ENCODE assay signal across 8 mouse cellular contexts in genomic region chr1:43933488-43934415, GRCm38 (mm10). TPM values are rescaled to one million over a fixed set of nuclear protein-coding genes. Genes with fewer than 3 reads are reported as not detected.
DNase-seq lines count a peak whose midpoint lies in the region; ATAC-seq and TF ChIP-seq lines count a peak whose summit lies in the region.

Gene Tpp2 (plus strand): TSS chr1:43933647.

- peak within 1 kb of the TSS; percentile 100 for H3K4me3 ChIP-seq in E14TG2a.4 (replicated peaks; ENCODE audit: low read length)
- peak within 1 kb of the TSS; percentile 95 for H3K4me3 ChIP-seq in forebrain, embryonic 12.5 days (replicated peaks)
- peak within 1 kb of the TSS; percentile 100 for H3K4me3 ChIP-seq in heart, postnatal 0 days (ENCODE audit: low read depth, low read length)
- peak within 1 kb of the TSS; percentile 98 for H3K4me3 ChIP-seq in liver, embryonic 16.5 days (ENCODE audit: low read depth, low read length)
- peak within 1 kb of the TSS; percentile 85 for H3K4me3 ChIP-seq in neural tube, embryonic 13.5 days
- peak within 1 kb of the TSS; percentile 99 for H3K4me3 ChIP-seq in testis, adult 2 months (ENCODE audit: control insufficient read depth, low read depth, low read length)

- no peak for TF ChIP-seq EP300 in heart, postnatal 0 days (IDR thresholded peaks at IDR 0.05; ENCODE audit: low read depth)

- no peak for TF ChIP-seq CTCF in E14TG2a.4 (conservative IDR thresholded peaks at IDR 0.05; ENCODE audit: low read length)
- no peak for TF ChIP-seq CTCF in heart, postnatal 0 days (IDR thresholded peaks at IDR 0.05; ENCODE audit: low read depth)
- peak; percentile 8; the same call in 1 of the 2 replicates for TF ChIP-seq CTCF in testis, adult 2 months (IDR thresholded peaks at IDR 0.05; ENCODE audit: control insufficient read depth, insufficient read depth, insufficient replicate concordance, low read depth, low read length)

- TF ChIP-seq POLR2A in testis, adult 2 months (IDR thresholded peaks at IDR 0.05; ENCODE audit: control insufficient read depth, low read depth, low read length), result peak; percentile 97

- under 1% methylated on average over 81 of the region's 81 CpGs for WGBS in forebrain, embryonic 12.5 days
- under 1% methylated on average over 81 of the region's 81 CpGs for WGBS in heart, postnatal 0 days
- WGBS in liver, embryonic 16.5 days (ENCODE audit: insufficient replicate concordance), result under 1% methylated on average over 81 of the region's 81 CpGs
- WGBS in neural tube, embryonic 13.5 days, result under 1% methylated on average over 79 of the region's 81 CpGs

- H3K36me3 ChIP-seq in E14TG2a.4 (ENCODE audit: insufficient read depth, low read length), result peaks cover 3% of the 10 kb centered on the region; the same call in 1 of the 2 replicates
- no peaks in the 10 kb centered on the region for H3K36me3 ChIP-seq in forebrain, embryonic 12.5 days (replicated peaks)
- H3K36me3 ChIP-seq in heart, postnatal 0 days (replicated peaks; ENCODE audit: control insufficient read depth, insufficient read depth, low read length), result no peaks in the 10 kb centered on the region
- H3K36me3 ChIP-seq in liver, embryonic 16.5 days (ENCODE audit: control insufficient read depth, insufficient read depth), result no peaks in the 10 kb centered on the region
- H3K36me3 ChIP-seq in neural tube, embryonic 13.5 days, result no peaks in the 10 kb centered on the region
- no peaks in the 10 kb centered on the region for H3K36me3 ChIP-seq in testis, adult 2 months (ENCODE audit: control insufficient read depth, insufficient read depth, low read length)

- DNase-seq in c-Kit-positive CD71-positive TER-119-positive erythroid progenitor cells, embryonic 14.5 days (ENCODE audit: low spot score), result peak; percentile 95
- DNase-seq in heart, postnatal 0 days (ENCODE audit: low spot score), result peak; percentile 100
- DNase-seq in kidney, postnatal 4 days, result peak; percentile 96 to 98

- peak within 1 kb of the TSS; percentile 93 for H3K27ac ChIP-seq in forebrain, embryonic 12.5 days
- H3K27ac ChIP-seq in heart, postnatal 0 days (ENCODE audit: low read depth), result peak within 1 kb of the TSS; percentile 100
- H3K27ac ChIP-seq in liver, embryonic 16.5 days (ENCODE audit: low read length), result peak within 1 kb of the TSS; percentile 99
- H3K27ac ChIP-seq in neural tube, embryonic 13.5 days (replicated peaks), result peak within 1 kb of the TSS; percentile 93
- peak within 1 kb of the TSS; percentile 99 for H3K27ac ChIP-seq in testis, adult 2 months (ENCODE audit: control insufficient read depth, insufficient read depth, low read depth, low read length)

- no peaks in the 10 kb centered on the region for H3K9me3 ChIP-seq in E14TG2a.4 (ENCODE audit: low read length)
- no peaks in the 10 kb centered on the region for H3K9me3 ChIP-seq in forebrain, embryonic 12.5 days
- no peaks in the 10 kb centered on the region for H3K9me3 ChIP-seq in heart, postnatal 0 days (replicated peaks; ENCODE audit: control insufficient read depth, low read length)
- H3K9me3 ChIP-seq in liver, embryonic 16.5 days (replicated peaks; ENCODE audit: control insufficient read depth, low read length), result no peaks in the 10 kb centered on the region
- H3K9me3 ChIP-seq in neural tube, embryonic 13.5 days, result no peaks in the 10 kb centered on the region

- peak within 1 kb of the TSS; percentile 58 for H3K4me2 ChIP-seq in forebrain, embryonic 12.5 days
- peak within 1 kb of the TSS; percentile 82 for H3K4me2 ChIP-seq in heart, postnatal 0 days (ENCODE audit: low read depth, low read length)
- H3K4me2 ChIP-seq in liver, embryonic 16.5 days (ENCODE audit: low read depth, low read length), result peak within 1 kb of the TSS; percentile 85
- peak within 1 kb of the TSS; percentile 70 for H3K4me2 ChIP-seq in neural tube, embryonic 13.5 days

- H3K27me3 ChIP-seq in E14TG2a.4 (ENCODE audit: insufficient read depth, low read length), result no peaks in the 10 kb centered on the region
- H3K27me3 ChIP-seq in forebrain, embryonic 12.5 days, result no peaks in the 10 kb centered on the region
- no peaks in the 10 kb centered on the region for H3K27me3 ChIP-seq in heart, postnatal 0 days (ENCODE audit: control insufficient read depth, insufficient read depth, low read length)
- H3K27me3 ChIP-seq in liver, embryonic 16.5 days (ENCODE audit: control insufficient read depth, insufficient read depth, low read depth, low read length), result no peaks in the 10 kb centered on the region
- no peaks in the 10 kb centered on the region for H3K27me3 ChIP-seq in neural tube, embryonic 13.5 days
- no peaks in the 10 kb centered on the region for H3K27me3 ChIP-seq in testis, adult 2 months (ENCODE audit: control insufficient read depth, insufficient read depth, low read length)

- ATAC-seq in forebrain, embryonic 12.5 days (ENCODE audit: low FRiP score), result peak; percentile 100
- ATAC-seq in heart, postnatal 0 days (ENCODE audit: insufficient read depth, low read depth), result peak; percentile 100
- ATAC-seq in liver, embryonic 16.5 days (ENCODE audit: low read depth), result peak; percentile 98
- peak; percentile 100 for ATAC-seq in neural tube, embryonic 13.5 days (ENCODE audit: low read depth)

- H3K4me1 ChIP-seq in E14TG2a.4 (replicated peaks; ENCODE audit: low read depth, low read length), result peaks cover 31% of the 10 kb centered on the region
- peaks cover 13% of the 10 kb centered on the region for H3K4me1 ChIP-seq in forebrain, embryonic 12.5 days
- peaks cover 14% of the 10 kb centered on the region; the same call in 1 of the 2 replicates for H3K4me1 ChIP-seq in heart, postnatal 0 days (ENCODE audit: control insufficient read depth, insufficient read depth)
- peaks cover 10% of the 10 kb centered on the region for H3K4me1 ChIP-seq in liver, embryonic 16.5 days (ENCODE audit: control insufficient read depth, low read depth, low read length)
- H3K4me1 ChIP-seq in neural tube, embryonic 13.5 days (replicated peaks), result peaks cover 21% of the 10 kb centered on the region
- H3K4me1 ChIP-seq in testis, adult 2 months (ENCODE audit: control insufficient read depth, insufficient read depth, low read length), result no peaks in the 10 kb centered on the region

- H3K9ac ChIP-seq in forebrain, embryonic 12.5 days, result peak within 1 kb of the TSS; percentile 97
- peak within 1 kb of the TSS; percentile 100 for H3K9ac ChIP-seq in heart, postnatal 0 days (replicated peaks; ENCODE audit: low read depth, low read length)
- H3K9ac ChIP-seq in liver, embryonic 16.5 days (ENCODE audit: low read depth, low read length), result peak within 1 kb of the TSS; percentile 98
- H3K9ac ChIP-seq in neural tube, embryonic 13.5 days, result peak within 1 kb of the TSS; percentile 98

RNA-seq across cellular contexts. Expression of gene Tpp2, which starts in this region (rescaled TPM):
- polyA plus RNA-seq in forebrain, embryonic 12.5 days (2016; fragmentation: Nextera tagmentation; extraction: Ambion mirVana), result 64.4 and 67.0 TPM in 2 replicates
- 30.2 and 34.6 TPM in 2 replicates for total RNA-seq in heart, postnatal 0 days (2014; rRNA removed; ENCODE audit: low replicate concordance)
- 28.3 and 30.4 TPM in 2 replicates for polyA plus RNA-seq in heart, postnatal 0 days (2015; fragmentation: Nextera tagmentation; extraction: Ambion mirVana)
- polyA plus RNA-seq in liver, embryonic 16.5 days (2015; fragmentation: Nextera tagmentation; extraction: Ambion mirVana), result 23.8 and 24.2 TPM in 2 replicates
- polyA plus RNA-seq in neural tube, embryonic 13.5 days (2015; fragmentation: Nextera tagmentation; extraction: Ambion mirVana), result 69.2 and 70.2 TPM in 2 replicates
- polyA plus RNA-seq in testis, adult 2 months (2012; rRNA removed), result 27.8 and 35.4 TPM in 2 replicates

Comparison
In these comparisons a context has a peak if more than half of its experiments do, and no peak if none do; other contexts are left out.
1. Peak in every context shown above with its lines: DNase-seq, ATAC-seq, H3K4me3 ChIP-seq and H3K27ac ChIP-seq.